Mouse (Mus musculus) MEL (cell line): ENCODE data around the gene Mpv17l2. TPM values are rescaled to one million over a fixed set of nuclear protein-coding genes. Genes with fewer than 3 reads are reported as not detected.

Source experiments
- DNase-seq: peaks from one replicate; pipeline ENCODE4 v3.0.0; 2011; ENCODE audit warnings: low read depth, low spot score
- H3K27ac ChIP-seq: 2 replicates; pipeline ENCODE4 v1.5.1; 2012; ENCODE audit warnings: low read depth, mild to moderate bottlenecking, control low read depth, low read length, moderate library complexity; ENCODE audit not compliant: control insufficient read depth
- H3K27me3 ChIP-seq, 2 experiments: fragments of 150-350 bp in 1 of 2; sonication (generic) in 1 of 2; 2 replicates each; pipeline ENCODE4 v1.6.1; 2012; ENCODE audit warnings: low read length in 2 of 2, mild to moderate bottlenecking in 2 of 2, improper control_type of control experiment in 1 of 2, moderate library complexity in 1 of 2; ENCODE audit not compliant: insufficient read depth in 2 of 2, control insufficient read depth in 1 of 2
- H3K36me3 ChIP-seq, 2 experiments: 2 replicates each; pipeline ENCODE4 v1.6.1; 2012 to 2014; ENCODE audit warnings: low read length in 2 of 2, improper control_type of control experiment in 1 of 2, inconsistent platforms in 1 of 2, mild to moderate bottlenecking in 1 of 2; ENCODE audit not compliant: insufficient read depth in 2 of 2, control insufficient read depth in 1 of 2
- H3K4me1 ChIP-seq, 2 experiments: fragments of 150-350 bp in 1 of 2; sonication (generic) in 1 of 2; 2 replicates each; pipeline ENCODE4 v1.6.1; 2012; ENCODE audit warnings: low read length in 2 of 2, improper control_type of control experiment in 1 of 2, mild to moderate bottlenecking in 1 of 2; ENCODE audit not compliant: insufficient read depth in 2 of 2, control insufficient read depth in 1 of 2
- H3K4me3 ChIP-seq, 2 experiments: fragments of 150-350 bp in 1 of 2; sonication (generic) in 1 of 2; 2 replicates each; pipeline ENCODE4 v1.5.1; 2012; ENCODE audit warnings: low read depth in 2 of 2, low read length in 2 of 2, mild to moderate bottlenecking in 2 of 2, moderate library complexity in 2 of 2, control low read depth in 1 of 2, improper control_type of control experiment in 1 of 2; ENCODE audit not compliant: control insufficient read depth in 1 of 2, insufficient read depth in 1 of 2
- H3K79me2 ChIP-seq: 2 replicates; pipeline ENCODE4 v1.6.1; 2012; ENCODE audit warnings: mild to moderate bottlenecking, low read length, moderate library complexity; ENCODE audit not compliant: control insufficient read depth, poor library complexity, insufficient read depth
- H3K9ac ChIP-seq: 2 replicates; pipeline ENCODE4 v1.6.1; 2012; ENCODE audit warnings: low read depth, mild to moderate bottlenecking, control low read depth, low read length, moderate library complexity; ENCODE audit not compliant: control insufficient read depth, poor library complexity, severe bottlenecking
- H3K9me3 ChIP-seq: fragments of 150-350 bp; sonication (generic); replicated peaks from 2 replicates; pipeline ENCODE4 v1.6.1; 2012; ENCODE audit warnings: mild to moderate bottlenecking, low read length, improper control_type of control experiment, moderate library complexity; ENCODE audit not compliant: insufficient read depth
- CHD1 ChIP-seq: IDR thresholded peaks from 2 replicates; pipeline ENCODE4 v1.6.1; 2012; ENCODE audit warnings: low read depth, mild to moderate bottlenecking, inconsistent platforms, low read length, improper control_type of control experiment
- CHD2 ChIP-seq: IDR thresholded peaks from 2 replicates; pipeline ENCODE4 v1.6.1; 2011; ENCODE audit warnings: low read length, improper control_type of control experiment
- CTCF ChIP-seq, 3 experiments: IDR thresholded peaks in 2 of 3; conservative IDR thresholded peaks in 1 of 3; 2 replicates each; pipeline ENCODE4 v1.5.1; 2011 to 2012; ENCODE audit warnings: low read length in 3 of 3, low read depth in 2 of 3, mild to moderate bottlenecking in 2 of 3, improper control_type of control experiment in 1 of 3, inconsistent platforms in 1 of 3, mixed read lengths in 1 of 3, moderate library complexity in 1 of 3; ENCODE audit not compliant: control insufficient read depth in 1 of 3, insufficient read depth in 1 of 3, poor library complexity in 1 of 3, severe bottlenecking in 1 of 3
- EP300 ChIP-seq, 2 experiments: IDR thresholded peaks; 2 replicates each; pipeline ENCODE4 v1.6.1; 2011; ENCODE audit warnings: improper control_type of control experiment in 2 of 2, low read length in 2 of 2, low read depth in 1 of 2, mild to moderate bottlenecking in 1 of 2
- ETS1 ChIP-seq: IDR thresholded peaks from 2 replicates; pipeline ENCODE4 v1.6.1; 2012; ENCODE audit warnings: low read depth, mild to moderate bottlenecking, inconsistent platforms, low read length, improper control_type of control experiment, moderate library complexity
- GABPA ChIP-seq: IDR thresholded peaks from 2 replicates; pipeline ENCODE4 v1.6.1; 2012; ENCODE audit warnings: low read depth, mild to moderate bottlenecking, inconsistent platforms, low read length, improper control_type of control experiment, moderate library complexity
- JUND ChIP-seq: IDR thresholded peaks from 2 replicates; pipeline ENCODE4 v1.6.1; 2011; ENCODE audit warnings: low read depth, mild to moderate bottlenecking, improper control_type of control experiment, low read length
- MAX ChIP-seq: IDR thresholded peaks from 2 replicates; pipeline ENCODE4 v1.6.1; 2011; ENCODE audit warnings: low read length, improper control_type of control experiment
- MEF2A ChIP-seq: IDR thresholded peaks from 2 replicates; pipeline ENCODE4 v1.6.1; 2014; ENCODE audit warnings: low read depth, mild to moderate bottlenecking, inconsistent platforms, low read length, improper control_type of control experiment; ENCODE audit not compliant: poor library complexity, insufficient replicate concordance, severe bottlenecking; ENCODE audit errors: extremely low read depth
- MXI1 ChIP-seq: IDR thresholded peaks from 2 replicates; pipeline ENCODE4 v1.6.1; 2011; ENCODE audit warnings: mild to moderate bottlenecking, low read depth, low read length, improper control_type of control experiment
- NRF1 ChIP-seq: IDR thresholded peaks from 2 replicates; pipeline ENCODE4 v1.6.1; 2014; ENCODE audit warnings: low read depth, mild to moderate bottlenecking, inconsistent platforms, low read length, improper control_type of control experiment, moderate library complexity; ENCODE audit not compliant: poor library complexity, insufficient read depth, severe bottlenecking
- POLR2A ChIP-seq, 2 experiments: IDR thresholded peaks; 2 replicates each; pipeline ENCODE4 v1.6.1; 2011 to 2012; ENCODE audit warnings: low read length in 2 of 2, mild to moderate bottlenecking in 2 of 2, control low read depth in 1 of 2, improper control_type of control experiment in 1 of 2, low read depth in 1 of 2, moderate library complexity in 1 of 2; ENCODE audit not compliant: control insufficient read depth in 1 of 2, insufficient read depth in 1 of 2, poor library complexity in 1 of 2
- POLR2AphosphoS2 ChIP-seq: IDR thresholded peaks from 2 replicates; pipeline ENCODE4 v1.6.1; 2011; ENCODE audit warnings: low read length, improper control_type of control experiment
- POLR2AphosphoS5 ChIP-seq: IDR thresholded peaks from 2 replicates; pipeline ENCODE4 v1.6.1; 2012; ENCODE audit warnings: low read depth, borderline replicate concordance, mild to moderate bottlenecking, inconsistent platforms, low read length, moderate library complexity, mixed read lengths
- RCOR1 ChIP-seq: IDR thresholded peaks from 2 replicates; pipeline ENCODE4 v1.6.1; 2012; ENCODE audit warnings: low read depth, mild to moderate bottlenecking, inconsistent platforms, low read length, improper control_type of control experiment
- SIN3A ChIP-seq: IDR thresholded peaks from 2 replicates; pipeline ENCODE4 v1.6.1; 2012; ENCODE audit warnings: low read length, improper control_type of control experiment, inconsistent platforms
- SMC3 ChIP-seq: IDR thresholded peaks from 2 replicates; pipeline ENCODE4 v1.6.1; 2011; ENCODE audit warnings: low read depth, low read length, improper control_type of control experiment
- TAL1 ChIP-seq: IDR thresholded peaks from 2 replicates; pipeline ENCODE4 v1.6.1; 2012; ENCODE audit warnings: mild to moderate bottlenecking, inconsistent platforms, low read length, moderate library complexity, mixed read lengths
- TBP ChIP-seq: IDR thresholded peaks from 2 replicates; pipeline ENCODE4 v1.8.0; 2011; ENCODE audit warnings: low read depth, low read length, improper control_type of control experiment
- USF2 ChIP-seq, 2 experiments: IDR thresholded peaks; 2 replicates each; pipeline ENCODE4 v1.6.1; 2011 to 2012; ENCODE audit warnings: improper control_type of control experiment in 2 of 2, low read length in 2 of 2, borderline replicate concordance in 1 of 2, inconsistent platforms in 1 of 2, low read depth in 1 of 2, mild to moderate bottlenecking in 1 of 2; ENCODE audit not compliant: insufficient read depth in 1 of 2
- ZMIZ1 ChIP-seq: IDR thresholded peaks from 2 replicates; pipeline ENCODE4 v1.6.1; 2012; ENCODE audit warnings: low read depth, mild to moderate bottlenecking, inconsistent platforms, low read length, improper control_type of control experiment, moderate library complexity
- polyA plus RNA-seq, 2 experiments: library from polyadenylated mRNA; stranded (reverse) in 1 of 2; unstranded in 1 of 2; fragments of >175 nt in 1 of 2; fragments of >200 nt in 1 of 2; gene quantifications; 2 replicates each; pipeline versions ENCODE4 v1.2.1 to v1.2.4; 2012; ENCODE audit warnings: low replicate concordance in 2 of 2, low read depth in 1 of 2; ENCODE audit not compliant: insufficient read length in 2 of 2, insufficient read depth in 1 of 2, missing spikeins in 1 of 2
- total RNA-seq: library from RNA; depleted of rRNA; stranded (reverse); fragments of 300-350 nt; gene quantifications from 2 replicates; pipeline ENCODE4 v1.2.3, GENCODE M21; 2012

Mpv17l2 gene
- total and polyA plus RNA-seq, 3 experiments = 52.8 to 102 TPM; not detected in 1

DNA sequence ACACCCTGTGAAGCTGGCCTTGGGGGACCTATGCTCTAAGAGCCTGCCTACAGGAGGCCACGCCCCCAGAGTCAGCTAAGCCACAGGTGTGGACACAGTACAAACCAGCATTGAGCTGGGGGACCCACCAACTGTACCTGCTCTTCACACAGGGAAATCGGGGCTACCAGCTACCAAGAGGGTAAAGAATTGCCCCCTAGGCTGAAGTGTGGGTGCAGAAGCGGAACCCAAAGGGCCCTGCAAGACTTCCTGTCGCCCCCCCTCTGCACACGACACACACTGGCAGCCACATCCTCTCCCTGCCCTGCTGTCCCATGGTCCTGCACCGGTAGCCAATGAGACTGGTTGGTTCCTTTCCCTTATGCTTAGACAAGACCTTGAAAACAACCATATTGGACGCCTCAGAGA lies 30.6 kb upstream of the Mpv17l2 start (continued):
- TF ChIP-seq MXI1 = peak; percentile 70; the same call in 1 of the 2 replicates
- TF ChIP-seq SIN3A = peak; percentile 81
- no peak for TF ChIP-seq USF2 (IDR thresholded peaks at IDR 0.05; ENCODE audit: borderline replicate concordance in 1 of 2, insufficient read depth in 1 of 2, low read depth in 1 of 2, low read length in 2 of 2)
- 0 out of 4 replicates have a peak, but pooled peaks of 1 of the 2 experiments have one; percentile 38 for TF ChIP-seq POLR2A (IDR thresholded peaks at IDR 0.05; ENCODE audit: control insufficient read depth in 1 of 2, insufficient read depth in 1 of 2, low read depth in 1 of 2, low read length in 2 of 2, poor library complexity in 1 of 2)
- no peak for TF ChIP-seq POLR2AphosphoS2
- no peak for TF ChIP-seq CTCF (IDR thresholded peaks at IDR 0.05 in 2 of 3, conservative IDR thresholded peaks at IDR 0.05 in 1 of 3; ENCODE audit: control insufficient read depth in 1 of 3, insufficient read depth in 1 of 3, low read depth in 2 of 3, low read length in 3 of 3, poor library complexity in 1 of 3, severe bottlenecking in 1 of 3)
- no peak for TF ChIP-seq POLR2AphosphoS5
- peak; percentile 32; the same call in 1 of the 2 replicates for TF ChIP-seq ETS1
- no peak for TF ChIP-seq CHD2

DNA sequence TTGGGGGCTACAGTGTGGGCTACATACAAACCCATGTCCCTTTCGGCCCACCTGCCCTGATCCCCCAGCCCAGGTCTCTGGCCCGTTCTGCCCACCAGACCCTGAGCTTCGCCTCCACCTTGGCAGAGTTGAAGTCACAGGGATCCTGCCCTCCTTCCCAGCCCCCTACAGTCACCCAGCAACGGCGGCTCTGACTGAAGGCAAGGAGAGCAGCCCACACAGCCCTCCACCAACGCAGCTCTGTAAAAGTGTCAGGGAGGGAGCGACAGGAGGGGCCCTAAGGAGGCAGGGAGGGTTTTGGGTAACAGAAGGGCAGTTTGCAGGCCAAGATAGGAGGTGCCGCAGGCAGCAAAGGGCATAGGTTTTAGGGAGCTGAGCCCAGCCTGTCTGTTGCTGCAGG lies 30.1 kb upstream of the Mpv17l2 start:
- Histone ChIP-seq H3K79me2 (peaks cover 17% of the 10 kb centered on the region), H3K4me1 (peaks cover 0 to 12% of the 10 kb centered on the region in 2 experiments; a peak in 3 of 4 replicates), H3K9me3 (no peaks in the 10 kb centered on the region), H3K36me3 (peaks cover 0 to 2% of the 10 kb centered on the region in 2 experiments; a peak in 2 of 4 replicates), H3K27me3 (no peaks in the 10 kb centered on the region), H3K27ac (0 out of 2 replicates have a peak overlapping the region, but pooled peaks have one; percentile 11), H3K4me3 (peak overlapping the region; percentile 83 to 94), H3K9ac (peak overlapping the region; percentile 92)
- TF ChIP-seq SMC3 (no peak), TBP (no peak), TAL1 (no peak), CHD1 (no peak)
- no peak for DNase-seq

DNA sequence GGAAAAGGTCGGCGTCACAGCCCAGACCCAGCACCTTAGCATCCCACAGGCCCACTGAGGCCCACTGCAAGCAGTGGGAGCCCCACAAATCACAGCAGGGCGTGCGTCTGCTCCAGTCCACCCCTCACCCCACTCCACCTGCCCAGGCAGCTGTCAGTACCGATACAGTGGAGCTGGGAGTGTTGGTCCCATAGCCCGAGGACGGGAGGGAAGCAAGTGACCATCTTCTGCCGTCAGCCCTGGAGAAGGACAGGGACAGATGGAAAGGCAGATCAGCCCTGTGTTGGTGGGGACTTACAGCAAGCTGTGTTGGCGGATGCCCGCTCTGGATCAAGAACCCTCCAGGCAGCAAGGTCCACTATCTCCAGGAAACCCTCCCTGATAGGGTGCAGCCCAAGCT lies 28.3 kb upstream of the Mpv17l2 start:
- Histone ChIP-seq H3K27me3 (no peaks in the 10 kb centered on the region), H3K4me3 (no peak overlapping the region), H3K27ac (no peak overlapping the region), H3K9me3 (no peaks in the 10 kb centered on the region), H3K79me2 (peaks cover 17% of the 10 kb centered on the region), H3K4me1 (peaks cover 0 to 12% of the 10 kb centered on the region in 2 experiments; a peak in 3 of 4 replicates), H3K9ac (no peak overlapping the region), H3K36me3 (peaks cover 0 to 2% of the 10 kb centered on the region in 2 experiments; a peak in 3 of 4 replicates)
- no peak for DNase-seq
- TF ChIP-seq ETS1 (no peak), ZMIZ1 (no peak), SIN3A (no peak), RCOR1 (no peak), JUND (no peak), MEF2A (no peak), GABPA (no peak), EP300 (IDR thresholded peaks at IDR 0.05; ENCODE audit: low read depth in 1 of 2, low read length in 2 of 2) (no peak), NRF1 (no peak), MAX (no peak)
